Mouse (Mus musculus) ES-Bruce4 (cell line): ENCODE measurements at regions not wholly inside any gene's neighbourhood (a gene's known extent, or its start where the extent isn't known, plus 50 kb on each side); places are given as distances from the start of the nearest gene placed in this dataset.

Source experiments
- H3K27ac ChIP-seq: 2 replicates; pipeline ENCODE4 v1.5.1; 2012; ENCODE audit warnings: low read length, inconsistent platforms; ENCODE audit not compliant: insufficient read depth
- H3K27me3 ChIP-seq: 2 replicates; pipeline ENCODE4 v1.6.1; 2012; ENCODE audit warnings: mild to moderate bottlenecking, low read length, inconsistent platforms; ENCODE audit not compliant: control insufficient read depth, poor library complexity, insufficient read depth, severe bottlenecking
- H3K36me3 ChIP-seq: 2 replicates; pipeline ENCODE4 v1.6.1; 2012; ENCODE audit warnings: inconsistent platforms, mild to moderate bottlenecking, low read length, moderate library complexity; ENCODE audit not compliant: control insufficient read depth, poor library complexity, insufficient read depth, severe bottlenecking
- H3K4me1 ChIP-seq: one replicate; pipeline ENCODE4 v1.8.1; 2011; ENCODE audit warnings: low read length; ENCODE audit not compliant: control insufficient read depth, insufficient read depth
- H3K4me3 ChIP-seq: 2 replicates; pipeline ENCODE4 v1.5.1; 2011; ENCODE audit warnings: low read depth, mild to moderate bottlenecking, low read length
- H3K9ac ChIP-seq: 2 replicates; pipeline ENCODE4 v1.6.1; 2012; ENCODE audit warnings: low read depth, mild to moderate bottlenecking, inconsistent platforms; ENCODE audit not compliant: poor library complexity, severe bottlenecking
- H3K9me3 ChIP-seq: replicated peaks from 2 replicates; pipeline ENCODE4 v1.6.1; 2012; ENCODE audit warnings: mild to moderate bottlenecking, low read length, inconsistent platforms; ENCODE audit not compliant: control insufficient read depth, poor library complexity, insufficient read depth, severe bottlenecking
- CTCF ChIP-seq: IDR thresholded peaks from one replicate; pipeline ENCODE4 v1.8.1; 2011; ENCODE audit warnings: low read depth, low read length
- EP300 ChIP-seq: IDR thresholded peaks from 2 replicates; pipeline ENCODE4 v1.6.1; 2011; ENCODE audit warnings: low read depth, low read length; ENCODE audit not compliant: insufficient read depth
- POLR2A ChIP-seq: IDR thresholded peaks from one replicate; pipeline ENCODE4 v1.8.1; 2011; ENCODE audit warnings: low read length; ENCODE audit not compliant: insufficient read depth

- no peak overlapping the region for H3K27ac ChIP-seq
- no peaks in the 10 kb centered on the region for H3K9me3 ChIP-seq
- no peaks in the 10 kb centered on the region for H3K36me3 ChIP-seq
- no peaks in the 10 kb centered on the region; the same call in 1 of the 2 replicates for H3K27me3 ChIP-seq
- no peak overlapping the region for H3K4me3 ChIP-seq
- no peak overlapping the region for H3K9ac ChIP-seq
- TF ChIP-seq CTCF: no peak
- TF ChIP-seq EP300: no peak
- TF ChIP-seq POLR2A: no peak
- no peaks in the 10 kb centered on the region for H3K4me1 ChIP-seq
Measured at GRCm38 (mm10) chr3:119587971-119588370, 196.3 kb downstream of the Ptbp2 start.

GRCm38 (mm10) chr3:119575516-119575915, 208.8 kb downstream of the Ptbp2 start:
- Histone ChIP-seq H3K27ac (no peak overlapping the region), H3K4me3 (no peak overlapping the region), H3K36me3 (no peaks in the 10 kb centered on the region), H3K4me1 (no peaks in the 10 kb centered on the region), H3K27me3 (no peaks in the 10 kb centered on the region), H3K9me3 (no peaks in the 10 kb centered on the region), H3K9ac (no peak overlapping the region)
- TF ChIP-seq POLR2A (no peak), EP300 (no peak), CTCF (no peak)

- Histone ChIP-seq H3K36me3 (no peaks in the 10 kb centered on the region), H3K9ac (no peak overlapping the region), H3K27ac (no peak overlapping the region), H3K4me1 (no peaks in the 10 kb centered on the region), H3K27me3 (no peaks in the 10 kb centered on the region), H3K9me3 (no peaks in the 10 kb centered on the region), H3K4me3 (no peak overlapping the region)
- no peak for TF ChIP-seq EP300
- no peak for TF ChIP-seq POLR2A
- TF ChIP-seq CTCF: peak; percentile 44
Measured at GRCm38 (mm10) chr3:119537884-119538283, 246.4 kb downstream of the Ptbp2 start.

GRCm38 (mm10) chr3:119524510-119525123, 259.6 kb downstream of the Ptbp2 start:
- Histone ChIP-seq H3K27me3 (no peaks in the 10 kb centered on the region), H3K4me1 (no peaks in the 10 kb centered on the region), H3K9me3 (no peaks in the 10 kb centered on the region), H3K4me3 (no peak overlapping the region), H3K36me3 (no peaks in the 10 kb centered on the region), H3K27ac (no peak overlapping the region), H3K9ac (no peak overlapping the region)
- no peak for TF ChIP-seq POLR2A
- no peak for TF ChIP-seq CTCF
- no peak for TF ChIP-seq EP300

- Histone ChIP-seq H3K4me1 (no peaks in the 10 kb centered on the region), H3K9ac (no peak overlapping the region), H3K9me3 (no peaks in the 10 kb centered on the region), H3K27me3 (no peaks in the 10 kb centered on the region; the same call in 1 of the 2 replicates), H3K36me3 (no peaks in the 10 kb centered on the region), H3K27ac (no peak overlapping the region), H3K4me3 (no peak overlapping the region)
- TF ChIP-seq CTCF: no peak
- no peak for TF ChIP-seq EP300
- no peak for TF ChIP-seq POLR2A
Measured at GRCm38 (mm10) chr3:119512596-119512995, 271.7 kb downstream of the Ptbp2 start.

GRCm38 (mm10) chr3:119509132-119509531, 275.1 kb downstream of the Ptbp2 start:
- Histone ChIP-seq H3K4me1 (no peaks in the 10 kb centered on the region), H3K27ac (no peak overlapping the region), H3K9ac (no peak overlapping the region), H3K27me3 (no peaks in the 10 kb centered on the region; the same call in 1 of the 2 replicates), H3K4me3 (no peak overlapping the region), H3K36me3 (no peaks in the 10 kb centered on the region), H3K9me3 (no peaks in the 10 kb centered on the region)
- TF ChIP-seq POLR2A: no peak
- no peak for TF ChIP-seq CTCF
